In the genomic region with DNA sequence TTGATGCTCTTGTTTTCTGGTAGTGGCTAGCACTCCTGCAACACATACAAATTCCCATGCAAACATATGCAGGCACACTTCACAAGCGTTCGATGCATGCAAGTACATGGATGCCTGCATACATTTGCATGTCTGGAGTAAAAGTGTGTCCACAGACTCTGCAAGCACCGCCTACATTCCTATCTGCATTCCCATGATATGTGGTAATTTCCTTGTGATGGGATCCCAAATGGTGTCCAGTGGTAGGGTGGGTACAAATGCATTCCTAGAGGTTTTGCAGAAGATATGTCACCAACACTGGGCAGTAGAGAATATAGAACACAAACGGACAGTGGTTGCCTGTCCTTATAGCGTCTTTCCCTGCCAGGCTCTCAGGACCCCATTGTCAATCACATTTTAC, we compare ENCODE assay signal across 20 mouse cellular contexts. TPM values are rescaled to one million over a fixed set of nuclear protein-coding genes. Genes with fewer than 3 reads are reported as not detected.
DNase-seq lines count a peak whose midpoint lies in the region; ATAC-seq and TF ChIP-seq lines count a peak whose summit lies in the region.
"Had no signal": no experiment of that assay in that cellular context is flagged by ENCODE, and none has a peak within 500 bp of the region (broad histone marks: within the 10 kb centered on the region; RNA-seq: fewer than 3 reads in every experiment).

No protein-coding gene starts in this region.

- intact Hi-C loops in heart, postnatal 36 days (cut with DNase I) = no loop called here

- TF ChIP-seq CTCF in olfactory bulb, adult 2 months (IDR thresholded peaks at IDR 0.05; ENCODE audit: insufficient read depth, low read depth, low read length) = no peak

- no peak overlapping the region for H3K27ac ChIP-seq in heart, embryonic 12.5 days (ENCODE audit: poor library complexity, severe bottlenecking)
- 0 out of 2 replicates have a peak overlapping the region, but pooled peaks have one; percentile 12 for H3K27ac ChIP-seq in olfactory bulb, adult 2 months (ENCODE audit: insufficient read depth, low read depth, low read length)
- H3K27ac ChIP-seq in midbrain, embryonic 10.5 days (replicated peaks) = no peak overlapping the region
- H3K27ac ChIP-seq in midbrain, embryonic 16.5 days (ENCODE audit: low read length) = no peak overlapping the region
- H3K27ac ChIP-seq: embryonic facial prominence, embryonic 10.5 days; forebrain, embryonic 13.5 days; hindbrain, embryonic 12.5 days; hindbrain, postnatal 0 days had no signal

- H3K9me3 ChIP-seq in heart, embryonic 12.5 days (replicated peaks) = no peaks in the 10 kb centered on the region
- no peaks in the 10 kb centered on the region for H3K9me3 ChIP-seq in midbrain, embryonic 10.5 days (replicated peaks)
- H3K9me3 ChIP-seq in midbrain, embryonic 16.5 days (replicated peaks; ENCODE audit: control insufficient read depth, low read length, poor library complexity, severe bottlenecking) = no peaks in the 10 kb centered on the region
- H3K9me3 ChIP-seq: embryonic facial prominence, embryonic 10.5 days; forebrain, embryonic 13.5 days; G1E; hindbrain, embryonic 12.5 days had no signal

- H3K27me3 ChIP-seq in heart, embryonic 12.5 days (replicated peaks) = no peaks in the 10 kb centered on the region
- no peaks in the 10 kb centered on the region for H3K27me3 ChIP-seq in midbrain, embryonic 10.5 days (ENCODE audit: low read depth, poor library complexity, severe bottlenecking)
- H3K27me3 ChIP-seq in midbrain, embryonic 16.5 days (ENCODE audit: control insufficient read depth, insufficient read depth, low read depth, low read length) = no peaks in the 10 kb centered on the region
- H3K27me3 ChIP-seq: hindbrain, embryonic 12.5 days had no signal

- DNase-seq in heart, postnatal 36 days = no peak
- peak; percentile 26 for DNase-seq in 3134 (ENCODE audit: extremely low read depth, insufficient read length, low spot score)
- DNase-seq in Muller cell, postnatal 12 days (ENCODE audit: inconsistent ontology term) = peak; percentile 77
- DNase-seq in midbrain, embryonic 10.5 days (ENCODE audit: low spot score) = no peak
- DNase-seq: cerebellum, adult 18-20 months; cerebellum, adult 9-11 months; cerebellum, postnatal 36 days; forebrain, postnatal 0 days; gastrocnemius, adult 2 months; gastrocnemius, postnatal 25 days; kidney, adult 11 months had no signal

- H3K36me3 ChIP-seq in heart, embryonic 12.5 days = no peaks in the 10 kb centered on the region
- no peaks in the 10 kb centered on the region for H3K36me3 ChIP-seq in midbrain, embryonic 10.5 days
- no peaks in the 10 kb centered on the region for H3K36me3 ChIP-seq in midbrain, embryonic 16.5 days (ENCODE audit: control insufficient read depth, insufficient read depth, low read length)
- H3K36me3 ChIP-seq: embryonic facial prominence, embryonic 10.5 days; G1E; hindbrain, embryonic 12.5 days had no signal

- WGBS in heart, embryonic 12.5 days = 68% methylated on average over 5 of the region's 5 CpGs
- 94% methylated on average over 5 of the region's 5 CpGs for WGBS in olfactory bulb, adult 2 months
- WGBS in midbrain, embryonic 10.5 days = 93% methylated on average over 5 of the region's 5 CpGs
- 93% methylated on average over 5 of the region's 5 CpGs for WGBS in midbrain, embryonic 16.5 days

- TF ChIP-seq POLR2A in olfactory bulb, adult 2 months (IDR thresholded peaks at IDR 0.05; ENCODE audit: insufficient read depth, low read depth, low read length) = no peak

- H3K9ac ChIP-seq in heart, embryonic 12.5 days = no peak overlapping the region
- no peak overlapping the region for H3K9ac ChIP-seq in midbrain, embryonic 16.5 days (ENCODE audit: low read depth, low read length)
- H3K9ac ChIP-seq: forebrain, embryonic 13.5 days; forebrain, postnatal 0 days; hindbrain, embryonic 12.5 days had no signal

- no peak overlapping the region for H3K4me3 ChIP-seq in heart, embryonic 12.5 days
- no peak overlapping the region for H3K4me3 ChIP-seq in olfactory bulb, adult 2 months (ENCODE audit: insufficient read depth, low read depth, low read length)
- no peak overlapping the region for H3K4me3 ChIP-seq in midbrain, embryonic 10.5 days
- H3K4me3 ChIP-seq in midbrain, embryonic 16.5 days (ENCODE audit: low read depth, low read length) = no peak overlapping the region
- H3K4me3 ChIP-seq: embryonic facial prominence, embryonic 10.5 days; forebrain, embryonic 13.5 days; gastrocnemius, adult 2 months; hindbrain, embryonic 12.5 days had no signal

- ATAC-seq in heart, embryonic 12.5 days (ENCODE audit: insufficient number of reproducible peaks, low FRiP score) = 0 out of 2 replicates have a peak, but pooled peaks have one; percentile 42
- ATAC-seq in midbrain, embryonic 16.5 days = no peak
- ATAC-seq: CD4-positive, CD25-positive, alpha-beta regulatory T cell, adult 4 months; forebrain, embryonic 13.5 days; forebrain, postnatal 0 days; hindbrain, postnatal 0 days had no signal

- H3K4me2 ChIP-seq in heart, embryonic 12.5 days = no peak overlapping the region
- no peak overlapping the region for H3K4me2 ChIP-seq in midbrain, embryonic 16.5 days (ENCODE audit: low read length)
- H3K4me2 ChIP-seq: forebrain, embryonic 13.5 days; hindbrain, embryonic 12.5 days had no signal

- peaks cover 16% of the 10 kb centered on the region for H3K4me1 ChIP-seq in heart, embryonic 12.5 days (replicated peaks)
- H3K4me1 ChIP-seq in olfactory bulb, adult 2 months (ENCODE audit: control insufficient read depth, insufficient read depth, low read length) = peaks cover 13% of the 10 kb centered on the region
- no peaks in the 10 kb centered on the region for H3K4me1 ChIP-seq in midbrain, embryonic 10.5 days
- H3K4me1 ChIP-seq in midbrain, embryonic 16.5 days (ENCODE audit: control insufficient read depth, insufficient read depth, low read length) = no peaks in the 10 kb centered on the region
- H3K4me1 ChIP-seq: hindbrain, embryonic 12.5 days had no signal

RNA-seq across cellular contexts. Expression of gene Fam20c, which starts 29.9 kb away (rescaled TPM):
- polyA plus RNA-seq in heart, embryonic 12.5 days (2016; fragmentation: Nextera tagmentation; extraction: Ambion mirVana) = 6.0 and 6.2 TPM in 2 replicates
- 10 to 100 TPM; 10.3 to 12.5 TPM for total RNA-seq in heart, postnatal 36 days (2021)
- polyA plus RNA-seq in olfactory bulb, adult 2 months (2012; ENCODE audit: insufficient read depth, insufficient read length, low replicate concordance, missing spikeins) = not detected in 2 replicates
- polyA plus RNA-seq in midbrain, embryonic 10.5 days (2016; fragmentation: Nextera tagmentation; extraction: Ambion mirVana) = 7.0 and 9.5 TPM in 2 replicates
- 41.9 and 44.7 TPM in 2 replicates for polyA plus RNA-seq in midbrain, embryonic 16.5 days (2015; fragmentation: Nextera tagmentation; extraction: Ambion mirVana)
- polyA plus RNA-seq: CD4-positive, CD25-positive, alpha-beta regulatory T cell, adult 4 months; G1E had no signal

Comparison
In these comparisons a context has a peak if more than half of its experiments do, and no peak if none do; other contexts are left out.
1. DNase-seq: peak in 3134 (single experiment) and Muller cell, postnatal 12 days (single experiment); none in heart, postnatal 36 days (0 of 2) and midbrain, embryonic 10.5 days (single experiment).